Mouse (Mus musculus) bone marrow macrophage, adult 2 months (primary cell): ENCODE data around the gene Chst11.

Experiments
- CTCF ChIP-seq: IDR thresholded peaks from 2 replicates; pipeline ENCODE4 v1.5.1; 2012; ENCODE audit warnings: low read depth, mild to moderate bottlenecking, low read length, moderate library complexity
- POLR2A ChIP-seq: IDR thresholded peaks from 2 replicates; pipeline ENCODE4 v1.6.1; 2012; ENCODE audit warnings: mild to moderate bottlenecking, low read depth, low read length, borderline replicate concordance

GRCm38 (mm10) chr10:83210122-83210521, 224.8 kb downstream of the Chst11 start:
- TF ChIP-seq POLR2A (no peak), CTCF (no peak)
